Mouse (Mus musculus) heart, adult 2 months (tissue): ENCODE data around the gene Aldh2. TPM values are rescaled to one million over a fixed set of nuclear protein-coding genes. Genes with fewer than 3 reads are reported as not detected.

Source experiments
- DNase-seq, 2 experiments: peaks; one replicate each; pipeline ENCODE4 v3.0.0; 2021
- H3K27ac ChIP-seq: fragments of 200-600 bp; 2 replicates; pipeline ENCODE4 v1.8.1; 2022
- H3K27me3 ChIP-seq: fragments of 200-500 bp; 2 replicates; pipeline ENCODE4 v1.6.1; 2012; ENCODE audit warnings: mild to moderate bottlenecking, low read length, inconsistent platforms, mixed read lengths; ENCODE audit not compliant: control insufficient read depth, insufficient read depth
- H3K36me3 ChIP-seq: fragments of 200-500 bp; 2 replicates; pipeline ENCODE4 v1.6.1; 2012; ENCODE audit warnings: low read length, inconsistent platforms; ENCODE audit not compliant: control insufficient read depth, insufficient read depth
- H3K4me1 ChIP-seq: fragments of 200-500 bp; 2 replicates; pipeline ENCODE4 v1.6.1; 2011; ENCODE audit warnings: low read length; ENCODE audit not compliant: control insufficient read depth, insufficient read depth
- H3K4me3 ChIP-seq: fragments of 200-600 bp; 2 replicates; pipeline ENCODE4 v1.8.1; 2022
- H3K79me2 ChIP-seq: fragments of 200-500 bp; replicated peaks from 2 replicates; pipeline ENCODE4 v1.6.1; 2012; ENCODE audit warnings: mild to moderate bottlenecking, inconsistent platforms, low read length, moderate library complexity, mixed read lengths; ENCODE audit not compliant: control insufficient read depth, insufficient read depth
- H3K9ac ChIP-seq: fragments of 200-500 bp; 2 replicates; pipeline ENCODE4 v1.6.1; 2012; ENCODE audit warnings: low read depth, mild to moderate bottlenecking, control low read depth, inconsistent platforms, low read length, mixed read lengths
- CTCF ChIP-seq: fragments of 200-600 bp; IDR thresholded peaks from 2 replicates; pipeline ENCODE4 v1.8.1; 2022; ENCODE audit warnings: antibody characterized with exemption, mild to moderate bottlenecking, moderate library complexity
- EP300 ChIP-seq: fragments of 200-500 bp; IDR thresholded peaks from 2 replicates; pipeline ENCODE4 v1.6.1; 2011; ENCODE audit warnings: low read depth, low read length, control low read depth; ENCODE audit not compliant: insufficient read depth
- POLR2A ChIP-seq: fragments of 200-500 bp; IDR thresholded peaks from 2 replicates; pipeline ENCODE4 v1.6.1; 2011; ENCODE audit warnings: mild to moderate bottlenecking, low read depth, low read length, control low read depth; ENCODE audit not compliant: insufficient read depth
- WGBS: fragments of 180-500 bp; shearing (Covaris S2); methylation state at CpG from one replicate; pipeline ENCODE4 v1.1.7; 2018; 5-methylcytosine and 5-hydroxymethylcytosine counted together
- intact Hi-C: fragments of 180-260 bp; cut with DNase I; formaldehyde crosslinking; loops from one replicate; pipeline ENCODE4 v1.15.1; 2025
- polyA plus RNA-seq: library from polyadenylated mRNA; depleted of rRNA; stranded (reverse); fragments of >200 nt; gene quantifications from 2 replicates; pipeline ENCODE4 v1.2.3, GENCODE M21; 2012
- total RNA-seq, 2 experiments: library from RNA; stranded (reverse); gene quantifications; 2 replicates each; pipeline ENCODE4 v1.2.3; 2021

Gene Aldh2
- total and polyA plus RNA-seq, 3 experiments = 339 to 433 (median 371) TPM

- WGBS = 5% methylated on average over 11 of the region's 11 CpGs
- H3K27ac ChIP-seq = peak overlapping the region; percentile 26; the same call in 1 of the 2 replicates
- H3K4me1 ChIP-seq = peaks cover 3% of the 10 kb centered on the region; the same call in 1 of the 2 replicates
- intact Hi-C loops = loop anchor here (1.0 kb wide), 2 partner anchors 18 to 38 kb away; no protein-coding TSS in a partner anchor
- H3K9ac ChIP-seq = peak overlapping the region; percentile 34
- DNase-seq = peak; percentile 88 to 90
- H3K4me3 ChIP-seq = no peak overlapping the region
- TF ChIP-seq CTCF (peak; percentile 98), POLR2A (no peak), EP300 (0 out of 2 replicates have a peak, but pooled peaks have one; percentile 39)
- no peaks in the 10 kb centered on the region for H3K36me3 ChIP-seq
- H3K79me2 ChIP-seq = no peaks in the 10 kb centered on the region
- no peaks in the 10 kb centered on the region for H3K27me3 ChIP-seq
These were observed 29.1 kb downstream of the Aldh2 start for GRCm38 (mm10) chr5:121564468-121564895.

GRCm38 (mm10) chr5:121562436-121562835 lies 31.2 kb downstream of the Aldh2 start:
- Histone ChIP-seq H3K36me3 (no peaks in the 10 kb centered on the region), H3K4me3 (no peak overlapping the region), H3K9ac (no peak overlapping the region), H3K27ac (no peak overlapping the region), H3K79me2 (no peaks in the 10 kb centered on the region), H3K27me3 (no peaks in the 10 kb centered on the region), H3K4me1 (peaks cover 3% of the 10 kb centered on the region; the same call in 1 of the 2 replicates)
- intact Hi-C loops = no loop called here
- DNase-seq = no peak
- TF ChIP-seq POLR2A (no peak), EP300 (no peak), CTCF (no peak)
- WGBS = 74% methylated on average over 3 of the region's 3 CpGs

DNA sequence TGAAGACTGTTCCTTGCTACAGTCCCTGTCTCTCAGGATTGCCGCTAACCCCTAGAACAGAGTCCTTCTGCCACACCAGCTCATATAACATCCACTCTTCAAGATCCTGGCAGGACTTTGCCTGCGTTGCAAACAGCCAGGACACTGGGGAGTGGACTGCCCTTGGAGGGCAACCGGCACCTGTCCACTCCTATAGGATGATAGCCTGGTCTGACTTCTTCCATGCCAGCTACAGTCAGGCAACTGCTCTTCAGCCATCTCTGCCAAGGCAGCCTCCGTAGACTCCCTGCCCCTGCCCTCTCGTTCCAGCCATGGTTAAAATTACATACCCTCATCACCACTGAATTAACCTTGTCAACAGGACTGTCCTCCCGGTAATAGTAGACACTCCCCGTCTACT lies 44.4 kb downstream of the Aldh2 start:
- Histone ChIP-seq H3K4me3 (no peak overlapping the region), H3K9ac (no peak overlapping the region), H3K27me3 (no peaks in the 10 kb centered on the region), H3K27ac (no peak overlapping the region), H3K4me1 (peaks cover 3% of the 10 kb centered on the region), H3K79me2 (no peaks in the 10 kb centered on the region; the same call in none of the 2 replicates), H3K36me3 (peaks cover 2% of the 10 kb centered on the region; the same call in 1 of the 2 replicates)
- intact Hi-C loops = loop anchor here (5.0 kb wide), 1 partner anchor 152 kb away; the partner anchor contains the start of gene Naa25
- DNase-seq = no peak
- 73% methylated on average over 7 of the region's 7 CpGs for WGBS
- TF ChIP-seq CTCF = no peak
- no peak for TF ChIP-seq POLR2A
- TF ChIP-seq EP300 = no peak

DNA sequence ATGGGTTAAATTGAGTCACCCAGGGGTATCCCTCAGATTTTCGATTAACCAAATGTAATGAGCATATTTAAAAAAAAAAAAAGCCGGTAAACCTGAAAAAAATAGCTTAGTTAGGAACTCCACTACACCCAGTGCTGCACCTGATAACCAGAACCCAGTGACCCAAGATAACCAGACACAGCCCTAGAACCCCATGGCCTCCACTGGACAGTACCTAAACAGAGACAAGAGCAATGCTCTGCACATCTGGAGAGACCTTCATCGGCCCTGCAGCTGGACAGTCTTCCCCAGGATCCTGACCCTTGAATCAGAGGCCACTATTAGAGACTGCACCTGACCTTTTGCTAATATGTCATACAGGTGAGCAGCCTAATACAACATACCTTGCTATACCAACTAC lies 46.5 kb downstream of the Aldh2 start:
- Histone ChIP-seq H3K36me3 (peaks cover 3% of the 10 kb centered on the region; the same call in 1 of the 2 replicates), H3K27ac (no peak overlapping the region), H3K9ac (no peak overlapping the region), H3K79me2 (no peaks in the 10 kb centered on the region; the same call in none of the 2 replicates), H3K4me3 (no peak overlapping the region), H3K4me1 (peaks cover 4% of the 10 kb centered on the region), H3K27me3 (no peaks in the 10 kb centered on the region)
- 94% methylated on average over 3 of the region's 3 CpGs for WGBS
- DNase-seq = no peak
- no peak for TF ChIP-seq POLR2A
- TF ChIP-seq CTCF = no peak
- no peak for TF ChIP-seq EP300
- intact Hi-C loops = loop anchor here (5.0 kb wide), 1 partner anchor 150 kb away; the partner anchor contains the start of gene Naa25

DNA sequence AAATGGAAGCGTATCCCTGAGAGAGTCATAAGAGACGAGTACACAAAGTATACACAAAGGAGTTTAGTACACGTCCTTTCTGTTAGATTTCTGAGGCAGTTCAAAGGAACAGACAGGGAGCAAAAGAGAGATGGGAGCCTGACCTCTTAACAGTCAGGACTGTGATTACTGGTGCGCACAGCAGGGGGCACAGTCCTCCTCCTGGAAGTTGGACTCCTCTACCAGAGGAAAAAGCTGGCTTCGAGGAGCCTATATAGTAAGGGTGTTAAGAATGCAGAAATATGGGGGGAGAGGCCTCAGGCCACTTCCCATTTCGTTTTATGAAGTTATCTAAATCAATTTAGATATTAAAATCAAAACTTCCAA lies 47.1 kb downstream of the Aldh2 start:
- peaks cover 4% of the 10 kb centered on the region for H3K4me1 ChIP-seq
- no peak overlapping the region for H3K9ac ChIP-seq
- peak overlapping the region; percentile 79 for H3K4me3 ChIP-seq
- no peaks in the 10 kb centered on the region; the same call in none of the 2 replicates for H3K79me2 ChIP-seq
- intact Hi-C loops = loop anchor here (1.0 to 5.0 kb wide), 3 partner anchors 18 to 149 kb away; partner anchors contain the start of gene Naa25
- H3K27me3 ChIP-seq = no peaks in the 10 kb centered on the region
- DNase-seq = peak; percentile 41 to 48
- TF ChIP-seq EP300 (peak; percentile 43; the same call in 1 of the 2 replicates), POLR2A (no peak), CTCF (peak; percentile 75)
- peaks cover 3% of the 10 kb centered on the region; the same call in 1 of the 2 replicates for H3K36me3 ChIP-seq
- 10% methylated on average over 6 of the region's 6 CpGs for whole genome bisulfite sequencing
- peak overlapping the region; percentile 99 for H3K27ac ChIP-seq

DNA sequence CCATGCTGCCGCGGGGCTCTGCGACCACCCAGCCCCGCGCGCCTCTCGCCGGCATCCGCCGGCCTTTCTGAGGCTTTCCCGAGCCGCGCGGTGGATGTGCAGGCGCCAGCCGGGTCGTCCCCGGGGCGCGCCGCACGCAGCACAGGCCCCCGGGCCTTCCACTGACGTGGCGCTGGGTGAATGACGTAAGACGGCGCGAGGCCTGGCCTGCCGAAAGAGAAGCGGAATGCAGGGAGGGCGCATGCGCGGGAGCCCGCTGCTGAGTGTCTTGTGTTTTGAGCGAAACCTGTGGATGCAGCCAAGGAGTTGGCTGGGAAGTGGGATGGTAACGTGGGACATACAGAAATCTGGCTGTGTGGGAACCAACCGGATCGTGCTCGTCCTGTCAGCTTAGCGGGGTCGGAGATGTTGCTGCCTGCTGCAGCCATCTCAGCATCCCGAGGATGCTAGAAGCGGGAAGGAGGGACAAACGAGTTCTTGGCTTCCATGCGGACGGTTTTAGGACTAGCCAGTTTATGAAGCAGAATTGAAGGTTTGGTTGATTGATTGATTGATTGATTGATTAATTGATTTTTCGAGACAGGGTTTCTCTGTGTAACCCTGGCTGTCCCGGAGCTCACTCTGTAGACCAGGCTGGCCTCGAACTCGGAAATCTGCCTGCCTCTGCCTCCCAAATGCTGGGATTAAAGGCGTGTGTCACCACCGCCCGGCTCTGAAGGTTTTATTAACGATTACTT lies 47.7 kb downstream of the Aldh2 start, which contains the start of gene Mapkapk5:
TSS of gene Mapkapk5 (minus strand) at position 113 of the 737 bp plus-strand sequence.
- Histone ChIP-seq H3K9ac (peak within 1 kb of the TSS; percentile 87), H3K36me3 (peaks cover 3% of the 10 kb centered on the region; the same call in 1 of the 2 replicates), H3K4me3 (peak within 1 kb of the TSS; percentile 79), H3K4me1 (peaks cover 4% of the 10 kb centered on the region), H3K27ac (peak within 1 kb of the TSS; percentile 99), H3K79me2 (no peaks in the 10 kb centered on the region; the same call in none of the 2 replicates), H3K27me3 (no peaks in the 10 kb centered on the region)
- WGBS = under 1% methylated on average over 55 of the region's 55 CpGs
- TF ChIP-seq EP300 = peak; percentile 55; the same call in 1 of the 2 replicates
- TF ChIP-seq CTCF = no peak
- peak; percentile 85 for TF ChIP-seq POLR2A
- intact Hi-C loops = loop anchor here (1.0 to 5.0 kb wide), 3 partner anchors 18 to 149 kb away; partner anchors contain the start of gene Naa25
- DNase-seq = peak; percentile 96 to 100
